Mouse (Mus musculus): ENCODE measurements at regions not wholly inside any gene's neighbourhood (a gene's known extent, or its start where the extent isn't known, plus 50 kb on each side); places are given as distances from the start of the nearest gene placed in this dataset.

- no peak for DNase-seq (ENCODE audit: low spot score in 2 of 2)
These were observed 439.2 kb downstream of the Tmem182 start for GRCm38 (mm10) chr1:41244627-41245026.

DNA sequence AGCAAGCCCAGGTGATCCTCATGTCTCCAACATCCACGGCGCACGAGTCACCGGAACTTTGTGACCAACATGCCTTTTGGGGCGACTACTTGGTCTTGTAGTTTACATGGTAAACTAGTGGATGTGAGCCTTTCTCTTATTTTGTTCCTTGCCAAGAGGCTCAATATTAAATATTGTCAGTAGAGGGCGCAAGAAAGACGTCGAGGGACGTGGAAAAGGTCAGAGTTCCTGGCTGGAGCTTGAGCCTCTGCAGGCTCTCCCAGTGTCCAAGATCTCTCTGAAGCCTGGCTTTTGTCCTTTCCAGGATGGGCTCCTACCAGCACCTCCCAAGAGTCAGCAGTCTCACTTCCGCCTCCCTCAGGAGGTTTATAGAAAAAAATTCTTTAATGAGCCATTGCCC, 458.8 kb downstream of the Tmem182 start:
- no peak for DNase-seq (ENCODE audit: low spot score in 2 of 2)

GRCm38 (mm10) chr1:41271111-41271730, 465.8 kb downstream of the Tmem182 start:
- no peak for DNase-seq (ENCODE audit: low spot score in 2 of 2)

GRCm38 (mm10) chr1:41274573-41275270, 469.3 kb downstream of the Tmem182 start:
- no peak for DNase-seq (ENCODE audit: low spot score in 2 of 2)

DNA sequence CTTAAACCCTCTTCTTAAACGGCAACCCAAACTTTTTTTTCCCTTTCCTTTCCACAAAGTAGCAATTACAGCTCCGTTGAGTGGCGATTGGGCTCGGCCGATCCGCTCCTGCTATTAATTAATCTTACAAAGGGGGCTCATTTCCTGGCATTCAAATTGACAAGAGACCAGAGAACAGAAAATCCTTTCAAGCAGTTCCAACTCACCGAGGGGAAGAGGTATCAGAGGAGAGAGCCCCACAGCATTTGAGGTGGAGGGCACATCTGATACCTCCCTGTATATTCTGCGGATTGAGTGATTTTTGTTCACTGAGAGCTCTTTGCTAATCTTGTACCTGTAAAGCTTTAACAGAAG, 469.8 kb downstream of the Tmem182 start:
- no peak for DNase-seq (ENCODE audit: low spot score in 2 of 2)

- no peak for DNase-seq (ENCODE audit: low spot score in 2 of 2)
These were observed 470.2 kb downstream of the Tmem182 start for GRCm38 (mm10) chr1:41275642-41276041.

- no peak for DNase-seq (ENCODE audit: low spot score in 2 of 2)
These were observed 470.9 kb downstream of the Tmem182 start for GRCm38 (mm10) chr1:41276303-41276702.

GRCm38 (mm10) chr1:41285221-41285620, 479.8 kb downstream of the Tmem182 start:
- no peak for DNase-seq (ENCODE audit: low spot score in 2 of 2)

DNA sequence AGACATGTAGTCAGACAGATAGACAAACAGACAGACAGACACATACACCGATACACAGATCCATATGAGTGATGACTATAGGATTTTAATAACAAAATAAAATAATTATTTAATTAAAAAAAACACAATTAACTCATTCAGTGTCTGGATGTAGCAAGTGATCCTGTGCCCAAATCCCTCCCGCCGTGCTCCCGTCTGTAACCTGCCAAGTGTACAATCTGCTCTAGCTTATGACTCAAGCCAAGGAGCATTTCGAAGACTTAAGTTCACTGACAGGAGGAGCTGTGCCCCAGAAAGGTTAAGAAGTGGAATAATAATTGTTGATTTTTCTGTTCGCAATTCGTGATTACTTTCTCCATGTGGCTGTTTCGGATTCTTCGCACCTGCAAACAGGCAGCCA, 480.8 kb downstream of the Tmem182 start:
- peak in 1 of 2 experiments; percentile 48 for DNase-seq (ENCODE audit: low spot score in 2 of 2)

DNA sequence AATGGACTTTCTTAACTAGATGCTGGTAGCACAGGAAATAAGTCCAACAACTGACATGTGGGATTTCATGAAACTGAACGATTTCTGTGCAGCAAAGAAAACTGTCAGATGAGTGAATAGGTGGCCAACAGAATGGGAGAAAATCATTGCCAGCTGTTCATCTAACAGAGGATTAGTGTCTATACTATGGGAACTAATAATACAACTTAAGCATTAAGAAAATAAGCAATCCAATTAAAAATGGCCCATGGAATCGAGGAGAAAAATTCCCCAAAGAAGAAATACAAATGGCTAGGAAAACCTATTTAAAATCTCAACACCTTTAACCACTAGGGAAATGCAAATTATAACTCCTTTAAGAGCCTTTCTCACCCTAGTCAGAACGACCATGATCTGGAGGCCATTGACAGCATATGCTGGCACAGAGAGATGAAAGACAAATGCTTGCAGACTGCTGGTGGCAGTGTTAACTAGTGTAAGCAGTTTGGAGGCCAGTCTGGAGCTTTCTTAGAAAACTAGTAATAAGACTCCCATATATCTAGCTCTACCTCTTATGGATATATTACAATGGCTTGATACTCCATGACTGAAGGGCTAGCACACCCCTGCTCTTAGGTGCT, 521.6 kb downstream of the Tmem182 start:
- no peak for DNase-seq (ENCODE audit: low spot score in 2 of 2)

DNA sequence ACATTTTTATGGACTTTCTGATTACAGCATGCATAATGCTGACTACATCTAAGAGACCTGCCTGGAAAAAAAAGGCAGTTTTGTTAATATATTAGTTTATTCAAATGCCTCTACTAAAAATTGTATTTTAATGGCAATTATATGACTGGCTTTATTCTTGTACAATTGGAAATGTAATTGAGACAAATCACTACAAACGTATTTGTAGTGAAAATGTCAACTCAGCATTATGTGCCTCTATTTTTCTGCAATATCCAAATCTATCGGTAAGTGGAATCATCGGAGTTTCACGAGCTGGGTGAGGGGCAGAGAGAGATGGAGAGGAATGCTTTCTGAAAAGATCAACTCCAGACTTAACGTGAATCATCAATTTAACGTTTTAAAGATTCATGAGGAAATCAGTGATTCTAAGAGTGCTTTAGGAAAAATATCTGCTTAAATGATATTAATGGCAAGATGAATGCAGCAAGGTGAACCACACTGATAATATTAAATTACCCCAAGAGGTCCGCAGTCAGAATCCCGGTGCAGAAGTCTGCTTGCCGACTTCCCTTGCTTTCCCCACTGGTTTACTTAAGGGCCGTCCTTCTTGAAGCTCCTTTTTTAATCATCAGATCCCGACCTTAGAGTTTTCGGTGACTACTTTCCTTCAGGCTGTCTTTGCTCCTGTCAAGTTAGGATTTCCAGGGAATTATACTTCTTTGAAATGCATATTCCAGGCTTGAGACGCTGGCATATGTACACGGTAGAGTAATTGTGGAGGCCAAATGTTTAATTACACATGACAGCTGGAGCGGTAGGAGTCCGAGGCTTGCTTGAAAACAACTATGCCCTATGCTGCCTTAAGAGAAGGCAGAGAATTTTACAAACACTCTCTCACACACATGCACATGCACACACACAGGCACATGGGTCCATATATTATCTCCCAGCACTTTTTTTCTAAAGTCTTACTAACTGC, 544.7 kb downstream of the Tmem182 start:
- no peak for DNase-seq (ENCODE audit: low spot score in 2 of 2)

DNA sequence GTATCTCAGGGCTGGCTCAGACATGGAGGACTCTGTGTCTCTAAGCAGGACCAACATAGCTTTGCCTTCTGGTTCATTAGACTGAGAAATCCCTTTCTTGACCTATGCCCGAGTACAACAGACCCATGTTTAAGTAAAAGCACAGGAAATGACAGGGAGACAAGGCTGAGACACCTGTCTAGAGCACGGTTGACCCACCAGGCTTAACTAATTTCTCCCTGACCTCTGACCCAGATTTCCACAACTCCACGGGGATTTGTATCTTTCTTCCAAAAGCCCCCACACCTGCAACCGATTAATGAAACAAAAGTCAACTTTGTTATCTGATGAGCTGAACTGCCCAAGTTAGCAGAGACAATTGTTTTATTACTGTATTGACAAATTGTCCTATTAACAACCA, 553.7 kb downstream of the Tmem182 start:
- no peak for DNase-seq (ENCODE audit: low spot score in 2 of 2)

GRCm38 (mm10) chr1:41361512-41361911, 556.1 kb downstream of the Tmem182 start:
- DNase-seq (ENCODE audit: low spot score in 2 of 2), result no peak

DNA sequence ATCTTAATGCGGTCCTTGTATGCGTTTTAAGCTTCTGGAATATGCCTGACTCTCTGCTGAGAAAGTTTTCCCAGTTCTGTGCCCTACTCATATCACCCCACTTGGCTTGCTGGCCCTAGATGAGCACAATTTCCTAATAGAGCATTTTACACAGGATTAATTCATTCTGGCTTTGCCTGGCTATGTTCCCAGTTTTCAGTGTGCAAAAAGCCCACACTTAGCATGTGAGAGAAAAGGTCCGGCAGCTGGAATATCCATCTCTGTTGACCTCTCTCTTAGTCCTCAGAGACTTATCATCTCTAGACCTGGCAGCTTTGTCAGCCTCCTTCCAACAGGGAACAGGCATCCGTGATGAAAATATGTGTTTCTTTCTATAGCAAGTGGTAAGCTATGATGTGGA, 574.6 kb downstream of the Tmem182 start:
- no peak for DNase-seq (ENCODE audit: low spot score in 2 of 2)

DNA sequence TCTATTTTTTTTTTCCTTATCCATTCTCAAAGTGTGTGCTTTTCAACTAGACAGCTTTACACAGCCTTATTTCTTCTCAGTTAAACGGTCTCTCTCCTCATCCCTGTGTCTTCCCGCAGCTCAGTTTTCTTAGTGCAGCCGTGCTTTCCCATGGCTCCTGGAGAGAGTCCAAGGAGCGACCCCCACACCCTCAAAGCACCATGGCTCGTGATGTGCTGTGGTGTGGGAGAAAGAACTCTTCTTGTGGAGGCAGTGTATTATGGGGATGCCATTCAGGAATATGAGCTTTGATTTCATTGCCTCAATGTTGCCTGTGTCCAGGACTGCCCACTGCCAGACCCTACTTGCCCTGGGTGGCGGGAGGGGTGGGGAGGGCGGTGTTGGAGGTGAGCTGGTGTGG, 576.1 kb downstream of the Tmem182 start:
- no peak for DNase-seq (ENCODE audit: low spot score in 2 of 2)

DNA sequence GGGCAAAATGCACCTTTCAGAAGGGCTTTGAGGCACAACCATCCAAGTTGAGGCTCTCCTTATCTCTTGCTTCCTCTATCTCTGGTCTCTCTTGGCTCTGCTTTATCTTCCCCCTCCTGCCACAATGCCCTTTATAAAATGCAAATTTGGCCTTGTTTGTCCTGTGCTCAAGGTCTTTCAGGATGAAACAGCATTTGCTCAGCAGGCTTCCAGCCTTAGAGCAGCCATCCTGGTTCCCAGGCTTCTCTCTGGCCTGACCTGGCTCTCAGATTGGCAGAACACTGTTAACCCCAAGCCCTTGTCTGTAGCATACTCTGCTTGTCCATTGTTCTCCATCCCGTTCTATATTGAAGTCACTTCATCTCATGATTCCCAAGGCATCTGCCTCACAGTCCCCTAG, 579.3 kb downstream of the Tmem182 start:
- no peak for DNase-seq (ENCODE audit: low spot score in 2 of 2)

DNA sequence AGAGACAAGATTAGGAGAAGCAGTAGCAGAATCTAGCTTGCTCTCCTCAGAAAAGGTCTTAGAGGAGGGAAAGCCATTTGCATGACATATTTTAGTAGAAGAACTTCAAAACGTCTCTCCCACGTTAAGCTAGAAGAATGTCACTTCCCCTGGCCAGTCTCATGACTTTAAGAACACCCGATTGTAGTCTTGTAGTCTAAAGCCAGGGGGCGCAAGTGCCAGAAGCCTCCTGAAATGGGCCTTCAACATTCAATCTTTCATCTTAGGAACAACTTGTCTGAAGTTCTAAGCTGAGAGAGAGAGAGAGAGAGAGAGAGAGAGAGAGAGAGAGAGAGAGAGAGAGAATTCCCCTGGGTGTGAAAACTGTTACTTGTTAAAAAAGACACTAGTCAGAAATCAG, 581.0 kb downstream of the Tmem182 start:
- no peak for DNase-seq (ENCODE audit: low spot score in 2 of 2)

DNA sequence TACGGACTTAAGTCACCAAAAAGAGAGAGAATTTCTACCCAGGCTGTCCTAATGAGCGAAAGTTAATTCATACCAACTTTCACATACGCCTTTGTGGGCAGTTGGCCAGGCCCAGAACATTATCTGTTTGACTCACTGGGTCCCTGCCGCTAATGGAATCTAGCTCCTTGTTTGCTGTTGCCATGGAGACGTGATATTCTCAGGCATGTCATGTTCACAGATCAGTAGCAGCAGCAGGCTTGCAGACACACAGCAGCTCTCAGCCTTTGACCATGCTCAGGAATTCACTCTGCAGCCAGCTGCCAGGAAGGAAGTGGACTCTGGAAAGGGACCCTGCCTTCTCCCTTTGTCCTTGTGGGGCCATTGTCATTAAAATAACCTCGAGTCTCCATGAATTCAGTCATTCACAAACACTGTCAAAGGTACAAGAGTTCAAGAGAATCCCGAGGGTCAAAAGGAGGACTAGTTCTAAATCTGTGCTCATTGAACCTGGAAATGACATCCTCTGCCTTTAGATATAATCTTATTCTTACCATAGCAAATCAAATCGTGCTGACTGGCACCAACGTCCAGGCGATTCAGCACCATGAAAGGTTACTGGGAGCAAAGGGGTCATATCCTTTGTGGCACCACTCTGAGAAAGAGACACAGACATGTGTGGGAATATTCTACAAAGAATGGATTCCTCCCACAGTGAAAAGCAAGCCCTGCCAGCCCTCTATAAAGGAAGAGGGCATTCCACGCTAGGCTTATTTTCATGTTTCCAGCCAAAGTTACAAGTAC, 584.9 kb downstream of the Tmem182 start:
- DNase-seq (ENCODE audit: low spot score in 2 of 2), result peak; percentile 22 to 44

DNA sequence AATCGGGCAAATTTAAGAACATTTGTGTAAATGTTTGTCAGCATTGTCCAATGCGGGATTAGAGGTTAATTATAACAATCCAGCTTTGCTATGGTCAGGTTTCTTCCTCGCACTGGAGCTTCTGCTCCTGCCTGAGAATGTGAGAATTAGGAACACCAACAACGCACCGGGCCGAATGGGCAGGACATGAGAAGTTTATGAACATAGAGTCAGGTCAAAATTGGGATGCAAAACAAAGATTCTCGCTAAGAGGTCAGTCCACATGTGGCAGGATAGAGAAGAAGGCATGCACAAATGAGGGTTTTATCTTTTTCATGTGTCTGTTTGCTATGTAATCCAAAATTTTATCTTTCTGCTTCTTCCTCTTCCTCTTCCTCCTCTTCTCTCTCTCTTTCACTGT, 585.7 kb downstream of the Tmem182 start:
- no peak for DNase-seq (ENCODE audit: low spot score in 2 of 2)

DNA sequence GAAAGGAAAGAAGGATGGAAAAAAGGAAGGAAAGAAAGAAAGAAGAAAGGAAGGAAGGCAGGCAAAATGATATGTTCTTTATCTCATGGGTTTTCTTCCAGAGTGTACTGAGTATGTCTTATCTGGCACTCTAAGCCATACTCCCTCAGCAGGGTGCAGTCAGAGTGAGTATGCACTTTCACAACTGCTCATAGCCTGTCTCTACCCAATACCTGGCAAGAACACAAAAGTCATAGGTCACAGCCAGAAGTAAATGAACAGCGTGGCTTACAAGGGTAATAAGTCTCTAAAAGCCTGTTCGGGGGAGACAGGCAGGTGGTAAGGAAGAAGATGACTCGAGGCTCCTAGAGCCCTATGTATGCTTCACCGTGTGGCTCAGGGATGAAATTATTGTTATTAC, 587.9 kb downstream of the Tmem182 start:
- DNase-seq (ENCODE audit: low spot score in 2 of 2), result no peak

GRCm38 (mm10) chr1:41395081-41395480, 589.7 kb downstream of the Tmem182 start:
- DNase-seq (ENCODE audit: low spot score in 2 of 2), result no peak

Measured in cerebellum, postnatal 4 days (tissue).